Mouse (Mus musculus): ENCODE data around the gene Gmpr2. TPM values are rescaled to one million over a fixed set of nuclear protein-coding genes. Genes with fewer than 3 reads are reported as not detected.

The Gmpr2 gene
- total and polyA plus RNA-seq, 3 experiments = 12.4 to 28.5 (median 23.1) TPM

DNA sequence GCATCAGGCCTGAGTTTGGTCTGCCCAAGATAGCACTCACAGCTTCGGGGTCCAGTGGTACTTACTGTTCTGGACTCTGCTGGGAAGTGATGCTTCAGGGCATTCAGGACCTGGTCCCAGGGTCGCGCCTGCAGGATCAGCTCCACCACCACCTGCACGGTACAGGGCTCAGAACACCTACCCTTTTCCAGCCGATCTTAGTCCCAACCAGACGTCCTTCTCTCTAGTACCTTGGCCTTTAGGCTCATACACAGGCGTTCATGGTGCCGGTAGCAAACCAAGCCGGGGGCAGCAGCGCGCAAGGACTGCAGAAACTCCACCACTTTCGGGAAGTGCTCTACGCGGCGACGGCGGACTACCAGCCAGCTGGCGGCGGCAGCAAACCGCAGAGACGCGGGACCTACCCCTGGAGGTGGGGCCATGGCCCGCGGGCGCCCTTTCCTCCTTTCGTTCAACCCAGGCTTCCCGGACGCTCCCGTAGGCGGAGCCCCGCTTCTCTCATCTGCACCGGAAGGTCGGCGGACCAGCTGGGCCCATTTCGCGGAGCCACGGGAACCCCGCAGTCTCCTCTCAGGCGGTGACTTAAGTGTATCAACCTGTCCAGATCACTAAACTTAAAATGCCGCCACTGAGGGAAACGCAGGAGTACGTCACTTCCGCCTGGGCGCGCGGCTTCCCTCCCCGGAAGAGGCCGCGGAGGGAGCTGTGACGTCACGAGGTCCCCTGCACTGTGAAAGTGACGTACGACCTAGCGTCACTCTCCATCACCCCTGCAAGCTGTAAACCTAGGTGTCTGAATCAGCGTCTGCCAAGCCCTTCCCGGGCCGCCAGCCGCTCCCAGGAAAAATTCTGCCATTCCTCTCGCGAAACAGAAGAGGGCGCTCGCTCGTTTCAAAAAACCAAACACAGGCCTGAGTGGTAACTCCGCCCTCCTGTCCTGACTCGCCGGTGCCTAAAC, 9.7 kb downstream of the Gmpr2 start, which contains the start of gene Tinf2:
Tinf2 (minus strand) TSS at position 661 of the 958 bp plus-strand sequence.
- peak; percentile 95 for DNase-seq

- no peak for DNase-seq
Measured at GRCm38 (mm10) chr14:55682118-55682493, 10.4 kb downstream of the Gmpr2 start.

DNA sequence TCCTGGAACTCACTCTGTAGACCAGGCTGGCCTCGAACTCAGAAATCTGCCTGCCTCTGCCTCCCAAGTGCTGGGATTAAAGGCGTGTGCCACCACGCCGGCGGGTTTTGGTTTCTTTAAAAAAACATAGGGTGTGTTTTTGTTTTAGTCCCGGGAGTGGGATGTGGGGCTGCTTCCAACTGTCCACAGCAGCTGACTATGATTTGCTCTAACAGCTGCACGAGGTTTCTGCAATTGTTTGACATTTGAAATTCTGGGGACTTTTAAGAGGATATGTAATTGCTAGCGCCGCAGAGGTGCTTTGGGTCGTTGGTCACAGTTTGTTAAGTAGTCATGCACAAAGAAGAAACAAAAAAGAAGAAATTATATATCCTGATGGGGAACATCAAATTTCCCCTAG, 17.7 kb downstream of the Gmpr2 start:
- no peak for DNase-seq

DNA sequence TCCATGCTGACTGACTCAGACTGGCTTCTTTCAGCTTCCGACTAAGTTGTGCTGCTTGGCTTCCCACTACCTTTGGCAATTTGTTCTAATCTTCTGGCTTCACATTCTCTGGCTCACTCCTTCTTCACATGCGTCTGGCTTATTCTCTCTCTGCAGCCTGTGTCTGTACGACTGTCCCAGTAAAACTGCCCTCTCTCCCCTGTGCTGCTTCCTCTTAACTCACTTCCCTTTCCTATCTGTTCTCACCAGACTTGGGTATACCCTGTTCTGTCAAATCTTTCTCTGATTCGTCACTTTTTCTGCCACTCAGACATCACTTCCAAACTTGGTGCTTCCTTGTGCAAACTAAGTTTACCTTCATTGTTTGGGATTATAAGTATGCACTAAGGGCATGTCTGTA, 25.5 kb downstream of the Gmpr2 start:
- no peak for DNase-seq

GRCm38 (mm10) chr14:55701131-55701530, 29.4 kb downstream of the Gmpr2 start:
- DNase-seq = no peak

DNA sequence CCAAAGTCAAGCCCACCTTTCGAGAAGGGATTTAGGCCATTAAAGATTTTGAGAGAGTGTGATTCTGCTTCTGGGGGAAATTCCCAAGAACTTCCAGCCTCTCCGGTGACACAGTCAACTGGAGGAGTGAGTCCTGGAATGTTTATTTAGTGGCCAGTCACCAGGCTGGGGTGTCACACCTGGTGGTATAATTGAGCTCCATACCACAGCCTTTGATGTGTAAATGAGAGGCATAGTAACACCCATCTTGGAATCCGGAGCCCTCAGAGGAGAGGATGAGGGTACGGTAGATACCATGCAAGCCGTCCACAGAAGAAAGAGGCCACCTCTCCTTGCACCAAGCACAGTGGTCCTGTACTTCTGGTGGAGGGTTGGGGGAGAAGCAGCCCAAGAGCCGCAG, 31.0 kb downstream of the Gmpr2 start:
- DNase-seq = no peak

DNA sequence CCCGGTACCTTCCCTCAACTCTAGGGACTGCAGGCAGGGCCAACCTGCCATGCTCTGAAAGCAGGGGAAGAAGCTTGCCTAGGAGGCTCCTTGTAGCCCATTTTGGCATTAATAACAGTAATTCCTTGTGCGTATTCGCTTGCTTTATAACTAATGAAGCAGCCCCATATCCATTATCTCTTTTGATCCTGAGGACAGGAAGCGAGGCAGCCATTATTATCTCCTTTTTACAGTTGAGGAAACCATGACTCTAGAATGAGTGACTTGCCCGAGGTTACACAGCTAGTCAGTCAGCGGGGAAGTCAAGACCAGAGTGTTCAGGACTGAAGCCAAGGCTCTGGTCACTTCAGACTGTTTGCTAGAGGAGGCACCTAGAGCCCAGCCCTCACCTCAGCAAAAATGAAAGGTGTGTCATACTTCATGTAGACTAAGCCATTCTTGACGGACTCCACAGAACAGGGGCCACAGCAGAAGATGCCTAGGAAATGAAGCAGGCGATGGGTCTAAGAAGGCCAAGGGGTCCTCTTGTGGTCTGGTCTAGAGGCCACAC, 34.4 kb downstream of the Gmpr2 start:
- DNase-seq = no peak

DNA sequence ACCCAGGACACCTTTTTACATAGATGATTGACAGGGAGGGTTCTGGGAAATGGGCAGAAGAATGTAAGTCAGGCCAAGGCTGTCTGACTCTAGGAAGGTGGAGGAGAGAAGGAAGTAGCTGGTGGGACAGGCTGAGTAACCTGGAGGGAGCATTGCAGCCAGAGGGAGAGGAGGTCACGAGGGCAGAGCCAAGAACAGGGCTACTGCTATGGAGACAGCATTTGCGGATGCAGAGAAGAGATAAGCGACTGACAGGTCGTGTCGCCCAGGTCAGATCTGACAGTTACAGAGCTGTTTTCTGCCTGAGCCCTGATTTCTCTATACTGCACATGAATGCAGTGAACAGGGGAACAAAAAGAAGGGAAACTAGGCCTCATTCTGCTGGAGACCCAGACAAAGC, 35.7 kb downstream of the Gmpr2 start:
- DNase-seq = no peak

GRCm38 (mm10) chr14:55709509-55709908, 37.8 kb downstream of the Gmpr2 start:
- no peak for DNase-seq

- no peak for DNase-seq
Measured at GRCm38 (mm10) chr14:55711786-55712185, 40.0 kb downstream of the Gmpr2 start.

- peak; percentile 56 for DNase-seq
Measured at GRCm38 (mm10) chr14:55713007-55713728, 41.4 kb downstream of the Gmpr2 start.

DNA sequence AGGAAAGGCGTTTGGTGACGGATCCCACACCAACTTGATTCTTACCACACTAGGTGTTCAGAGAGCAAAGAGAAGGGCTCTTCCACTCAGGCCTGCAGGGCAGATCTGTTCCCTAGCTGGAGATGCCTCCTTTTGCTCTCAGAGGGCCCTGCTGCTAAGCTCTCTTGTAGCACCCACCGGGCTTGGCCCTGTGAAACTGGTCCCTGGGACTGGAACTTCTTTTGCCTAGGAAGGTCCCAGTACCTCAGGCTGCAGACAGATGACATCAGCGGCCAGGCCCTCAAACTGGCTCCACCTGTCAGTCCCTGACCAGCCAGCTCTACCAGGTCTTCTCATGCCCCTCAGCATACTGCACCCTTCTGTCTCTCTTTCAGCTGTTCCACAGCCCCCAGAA, 42.0 kb downstream of the Gmpr2 start, which contains the start of gene Tgm1:
Tgm1 (minus strand) TSS at position 198 of the 394 bp plus-strand sequence.
- DNase-seq = no peak

DNA sequence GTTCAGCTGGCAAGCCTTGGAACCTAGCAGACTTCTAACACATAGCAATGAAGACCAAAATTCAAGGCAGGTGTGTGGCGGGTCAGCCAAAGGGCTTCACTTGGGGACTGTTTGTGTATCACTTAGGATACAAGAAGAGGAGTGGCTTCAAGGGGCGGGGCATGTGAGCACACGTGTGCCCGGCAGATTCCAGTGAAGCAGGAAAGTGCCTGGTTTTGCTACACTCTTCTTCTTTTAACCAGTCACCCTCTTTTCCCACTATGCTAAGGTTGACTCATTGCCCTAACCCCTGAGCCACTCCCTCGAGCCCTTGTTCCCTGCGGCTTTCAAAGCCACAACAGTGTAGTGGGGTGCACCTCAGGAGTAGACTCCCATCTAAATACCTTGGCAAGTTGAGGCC, 43.2 kb downstream of the Gmpr2 start:
- no peak for DNase-seq

DNA sequence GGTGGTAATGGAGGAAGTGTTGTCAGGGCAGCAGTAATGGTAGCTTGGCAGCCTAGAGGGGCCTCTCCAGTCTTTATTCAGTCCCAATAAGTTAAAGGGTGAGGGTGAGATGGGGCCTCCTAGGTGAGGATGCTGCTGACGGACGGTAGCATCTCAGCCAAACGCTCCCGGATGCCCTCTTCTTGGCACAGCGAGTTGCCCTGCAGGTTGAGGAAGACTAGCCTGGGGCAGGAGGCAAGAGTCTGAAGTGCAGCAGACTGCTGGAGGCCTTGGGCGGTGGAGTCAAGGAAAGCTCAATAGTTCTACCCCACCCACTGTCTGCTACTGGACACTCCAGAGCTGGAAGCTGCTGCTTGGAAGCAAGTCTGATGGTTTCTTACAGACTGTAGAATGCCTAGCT, 44.5 kb downstream of the Gmpr2 start:
- DNase-seq = no peak

GRCm38 (mm10) chr14:55716884-55717283, 45.1 kb downstream of the Gmpr2 start:
- no peak for DNase-seq

DNA sequence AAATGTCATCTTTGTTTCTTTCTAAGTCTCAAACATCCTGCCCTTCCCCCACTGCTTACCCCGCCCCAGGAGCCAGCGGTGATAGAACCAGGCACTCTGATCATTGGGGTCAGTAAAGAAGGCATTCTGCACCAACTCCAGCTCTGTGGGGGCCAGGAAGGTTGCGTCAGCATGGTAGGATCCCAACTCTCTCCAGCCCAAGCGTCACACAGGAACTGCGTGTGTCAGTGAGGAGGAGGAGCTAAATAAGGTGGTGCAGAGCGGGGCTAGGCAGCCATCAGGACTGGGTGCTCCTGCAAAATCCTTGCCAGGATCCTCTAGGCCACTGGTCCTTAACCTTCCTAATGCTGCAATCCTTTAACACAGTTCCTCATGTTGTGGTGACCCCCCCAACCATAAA, 48.0 kb downstream of the Gmpr2 start:
- DNase-seq = no peak

- DNase-seq = no peak
Measured at GRCm38 (mm10) chr14:55720666-55721065, 48.9 kb downstream of the Gmpr2 start.

- no peak for DNase-seq
Measured at GRCm38 (mm10) chr14:55721076-55721475, 49.3 kb downstream of the Gmpr2 start.

DNA sequence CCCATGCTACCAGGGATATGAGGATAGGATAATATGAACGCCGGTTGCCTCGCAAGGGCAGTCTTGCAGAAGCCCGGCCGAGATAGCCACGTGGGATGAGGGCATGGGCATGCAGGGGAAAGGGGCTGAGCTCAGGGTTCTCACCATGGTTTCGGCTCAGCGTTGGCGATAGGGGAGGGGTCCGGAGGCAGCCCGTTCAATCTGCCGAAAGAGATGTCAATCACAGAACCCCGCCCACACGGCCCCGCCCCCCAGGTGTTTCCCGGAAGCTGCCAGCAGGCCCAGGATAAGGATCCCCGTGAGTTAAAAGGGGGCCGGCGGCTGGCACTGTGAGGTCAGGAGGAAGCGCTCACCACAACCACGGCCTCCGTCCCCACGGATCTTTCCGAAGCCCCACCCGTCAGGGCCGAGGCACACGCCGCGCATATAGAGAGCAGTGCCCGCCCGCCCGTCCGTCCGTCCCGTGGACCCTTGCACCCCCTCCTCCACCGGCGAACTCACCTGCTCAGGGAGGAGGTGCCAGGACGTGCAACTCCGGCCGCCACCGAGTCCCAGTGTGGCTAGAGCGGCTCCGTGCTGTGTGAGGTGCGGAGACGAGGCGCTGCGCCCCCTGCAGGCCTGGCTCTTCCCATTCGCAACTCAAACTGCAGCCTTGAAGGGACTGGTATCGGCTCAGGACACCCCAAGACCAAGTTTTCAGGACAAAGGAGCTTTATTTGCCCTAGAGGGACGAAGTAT, 50.1 kb downstream of the Gmpr2 start, which contains the start of gene Rabggta:
Rabggta (minus strand) TSS at position 564 of the 738 bp plus-strand sequence.
- DNase-seq = peak; percentile 93

GRCm38 (mm10) chr14:55722438-55722945, 50.8 kb downstream of the Gmpr2 start:
- DNase-seq = no peak

- no peak for DNase-seq
Measured at GRCm38 (mm10) chr14:55723433-55723832, 51.7 kb downstream of the Gmpr2 start.

DNA sequence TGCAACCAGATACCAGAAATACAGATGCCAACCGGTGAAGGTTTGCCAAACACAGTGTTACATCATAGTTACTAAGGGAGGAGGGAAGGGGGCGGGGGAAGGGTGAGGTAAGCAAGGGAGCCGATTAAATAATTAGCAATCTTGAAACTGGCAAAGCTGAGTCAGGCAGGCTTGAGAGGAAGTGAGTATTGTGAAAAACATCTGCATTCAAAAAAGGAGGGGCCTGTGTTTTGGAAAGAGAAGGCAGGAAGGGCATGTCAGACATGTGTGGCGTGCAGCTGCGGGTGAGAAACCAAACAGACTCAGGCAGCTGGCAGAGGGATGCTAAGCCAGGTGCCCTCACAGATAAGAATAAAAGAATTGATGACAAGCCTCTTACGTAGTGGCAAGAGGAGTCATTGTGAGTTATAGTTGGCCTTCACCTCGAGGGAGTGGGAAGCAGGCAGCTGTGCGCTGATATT, 52.7 kb downstream of the Gmpr2 start:
- peak; percentile 83 for DNase-seq
